Mouse (Mus musculus): ENCODE measurements at regions not wholly inside any gene's neighbourhood (a gene's known extent, or its start where the extent isn't known, plus 50 kb on each side); places are given as distances from the start of the nearest gene placed in this dataset.

DNA sequence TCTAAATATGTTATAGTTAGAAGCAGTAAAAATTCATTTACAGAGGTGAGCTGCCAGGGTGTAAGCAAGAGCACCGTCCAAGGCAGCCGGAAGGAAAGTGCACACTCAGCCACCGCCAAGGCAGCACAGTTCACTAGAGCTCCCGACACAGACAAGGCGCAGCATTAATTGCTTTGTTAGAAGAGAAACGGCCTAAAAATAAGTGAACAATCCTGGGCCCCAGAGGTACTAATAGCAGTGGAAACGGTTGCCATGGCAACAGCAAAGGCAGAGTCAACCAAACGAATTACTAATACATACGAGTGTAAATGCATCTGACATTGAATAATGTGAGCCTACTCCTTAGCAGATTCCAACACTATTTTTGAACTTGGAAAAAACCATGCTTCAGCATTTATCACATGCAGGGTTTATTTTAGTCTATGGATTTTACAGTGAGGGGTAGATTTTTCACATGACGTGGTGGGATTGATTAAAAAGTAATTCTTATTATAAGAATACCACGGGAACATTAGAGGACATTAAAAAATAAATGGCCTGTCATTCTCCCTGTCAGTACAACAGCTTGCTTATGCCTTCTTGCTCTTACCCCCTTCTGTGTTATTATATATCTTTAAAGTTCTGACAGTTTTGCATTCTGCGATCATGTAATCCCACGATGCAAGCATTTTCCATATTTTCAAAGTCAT lies 62.5 kb downstream of the Cavin4 start:
- intact Hi-C loops (cut with DNase I): no loop called here

DNA sequence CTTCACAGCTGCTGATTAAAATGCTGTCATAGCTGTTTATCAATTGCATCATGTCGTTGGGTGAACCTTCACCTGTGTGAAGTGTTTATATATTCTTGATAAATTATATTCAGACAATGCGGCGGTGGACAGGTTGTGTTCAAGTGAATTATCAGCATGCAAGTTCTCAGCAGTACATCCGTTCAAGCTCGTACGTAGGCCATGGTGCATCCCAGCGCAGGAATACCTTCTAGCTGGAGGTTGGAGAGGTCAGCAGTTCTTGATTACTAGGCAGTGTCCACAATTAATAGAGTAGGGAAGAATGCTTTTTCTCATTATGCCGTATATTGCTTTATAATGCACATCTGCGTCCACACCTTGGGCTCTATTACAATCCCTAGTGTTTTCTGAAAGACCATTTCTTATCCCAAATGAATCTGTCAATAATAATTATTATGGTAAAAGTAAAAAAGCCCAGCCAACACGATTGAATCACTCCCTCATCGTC lies 63.1 kb downstream of the Cavin4 start:
- DNase-seq (ENCODE audit: low spot score): no peak
- intact Hi-C loops (cut with DNase I): no loop called here

More for the DNA sequence above, 62.5 kb downstream of the Cavin4 start:
- DNase-seq (ENCODE audit: low spot score): no peak

DNA sequence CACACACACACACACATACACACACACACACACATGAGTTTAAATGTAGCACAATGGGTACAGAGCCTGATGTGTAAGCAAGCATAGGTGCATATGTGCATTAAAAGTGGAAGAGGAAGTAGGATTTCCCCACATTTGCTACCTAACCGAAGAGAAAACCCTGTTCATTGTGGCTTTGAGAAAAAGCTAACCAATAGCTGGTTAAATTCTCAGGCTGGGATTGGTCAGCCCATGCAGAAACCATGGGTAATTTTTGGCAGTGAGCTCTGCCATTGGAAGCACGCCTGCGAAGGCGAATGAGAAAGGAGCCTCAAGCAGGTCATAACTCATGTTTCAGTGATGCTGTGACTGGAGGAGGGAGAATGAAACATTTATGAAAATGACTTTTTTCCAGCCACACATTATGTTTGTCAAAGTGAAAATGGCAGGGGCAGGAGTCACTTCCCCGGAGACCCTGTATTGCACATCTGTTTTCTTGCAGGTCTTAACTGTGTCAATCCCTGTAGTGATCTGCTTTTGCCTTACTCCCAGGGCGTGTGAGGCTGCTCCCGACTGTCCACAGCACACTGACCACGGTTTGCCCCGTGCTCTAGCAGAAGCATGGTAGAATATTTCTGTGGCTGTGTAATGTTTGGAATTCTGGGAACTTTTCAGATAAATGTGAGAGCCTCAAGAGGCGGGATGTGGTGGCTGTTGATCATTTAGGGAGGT lies 71.7 kb downstream of the Cavin4 start:
- no peak for DNase-seq (ENCODE audit: low spot score)
- intact Hi-C loops (cut with DNase I): no loop called here

DNA sequence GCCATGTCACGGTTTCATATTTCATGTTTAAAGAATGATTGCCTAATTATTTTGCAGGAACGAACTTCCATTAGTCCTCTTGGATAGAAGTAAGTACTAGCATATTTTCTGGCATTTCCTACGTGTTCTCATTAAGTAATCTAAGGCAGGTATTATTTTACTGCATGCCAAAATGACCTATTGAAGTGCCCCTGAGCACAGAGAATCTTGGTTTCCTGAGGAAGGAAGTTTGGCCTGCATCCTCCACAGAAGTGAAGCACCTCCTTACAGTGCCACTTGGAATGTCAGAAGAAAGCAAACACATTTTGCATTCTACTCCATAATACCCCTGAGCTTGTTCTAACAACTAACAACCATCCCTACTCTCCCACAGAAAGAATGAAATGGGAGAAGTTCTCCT lies 82.9 kb downstream of the Cavin4 start:
- DNase-seq (ENCODE audit: low spot score): no peak
- intact Hi-C loops (cut with DNase I): no loop called here

DNA sequence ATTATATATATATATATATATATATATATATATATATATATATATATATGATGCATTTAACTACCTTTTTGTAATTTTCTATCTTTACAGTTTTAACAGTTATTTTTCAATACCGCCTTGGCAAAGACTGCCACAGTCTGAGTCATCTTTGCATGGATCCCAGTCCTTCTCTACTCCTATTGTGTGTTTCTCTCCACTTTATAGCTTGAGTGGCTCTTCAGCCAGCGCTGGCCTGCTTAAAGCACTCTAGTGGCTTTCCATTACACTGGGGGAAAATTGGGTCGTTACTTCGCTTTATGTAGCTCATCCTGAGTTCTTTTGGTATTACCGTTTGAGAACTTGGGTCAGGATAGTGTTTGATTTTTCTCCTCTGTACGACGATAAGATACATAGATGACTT lies 86.3 kb downstream of the Cavin4 start:
- DNase-seq (ENCODE audit: low spot score): no peak
- intact Hi-C loops (cut with DNase I): no loop called here

GRCm38 (mm10) chr4:48750087-48750486 lies 86.8 kb downstream of the Cavin4 start:
- intact Hi-C loops (cut with DNase I): no loop called here
- no peak for DNase-seq (ENCODE audit: low spot score)

DNA sequence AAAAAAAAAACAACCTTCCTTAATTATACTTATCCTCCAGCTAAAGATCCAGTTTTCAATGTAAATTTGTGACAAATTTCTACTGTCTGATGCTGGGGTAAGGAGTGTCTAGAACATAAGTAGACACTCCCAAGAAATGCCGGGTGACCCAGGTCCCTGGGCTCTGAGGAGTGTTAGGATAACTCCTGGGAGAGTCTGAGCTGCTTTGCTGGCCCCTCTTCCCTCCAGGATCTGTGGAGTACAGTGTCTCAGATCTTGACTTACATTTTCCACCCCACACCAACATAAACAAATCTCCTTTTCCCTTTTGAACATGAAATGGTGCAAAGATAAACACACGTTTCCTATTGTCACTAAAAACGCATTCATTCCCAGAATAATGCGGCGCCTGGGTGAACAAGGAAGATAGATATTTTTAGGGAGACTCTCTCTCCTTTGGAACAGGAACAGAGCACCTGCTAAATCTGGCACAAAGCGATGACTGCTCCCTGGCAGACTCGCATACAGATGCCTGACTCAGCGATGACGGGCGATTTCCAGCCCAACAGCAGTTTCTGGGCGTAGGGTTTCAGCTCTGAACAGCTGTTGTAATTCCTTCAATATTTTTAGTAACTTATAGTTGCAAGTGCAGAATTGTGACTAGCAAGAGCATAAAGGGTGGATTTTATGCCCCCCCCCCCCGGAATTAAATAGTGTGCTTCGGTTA lies 91.3 kb downstream of the Cavin4 start:
- DNase-seq (ENCODE audit: low spot score): peak; percentile 31
- intact Hi-C loops (cut with DNase I): no loop called here

DNA sequence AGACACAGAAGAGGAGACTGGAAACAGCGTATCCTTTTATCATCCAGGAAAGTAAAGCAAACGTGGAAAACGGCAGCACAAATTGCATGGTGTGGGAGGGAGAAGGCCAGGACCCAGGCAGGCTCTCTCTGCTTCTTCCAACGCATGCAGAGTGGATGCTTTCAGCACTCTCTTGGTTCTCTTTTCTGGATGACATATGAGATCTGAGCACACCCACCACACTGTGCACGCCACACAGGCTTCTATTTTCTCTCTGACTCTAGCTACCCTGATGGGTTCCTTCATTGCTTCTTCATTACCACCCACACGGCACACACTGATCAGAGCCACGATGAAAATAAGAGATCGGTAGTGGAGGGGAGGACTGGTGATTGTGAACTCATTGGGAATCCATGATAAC lies 97.3 kb downstream of the Cavin4 start:
- intact Hi-C loops (cut with DNase I): no loop called here

DNA sequence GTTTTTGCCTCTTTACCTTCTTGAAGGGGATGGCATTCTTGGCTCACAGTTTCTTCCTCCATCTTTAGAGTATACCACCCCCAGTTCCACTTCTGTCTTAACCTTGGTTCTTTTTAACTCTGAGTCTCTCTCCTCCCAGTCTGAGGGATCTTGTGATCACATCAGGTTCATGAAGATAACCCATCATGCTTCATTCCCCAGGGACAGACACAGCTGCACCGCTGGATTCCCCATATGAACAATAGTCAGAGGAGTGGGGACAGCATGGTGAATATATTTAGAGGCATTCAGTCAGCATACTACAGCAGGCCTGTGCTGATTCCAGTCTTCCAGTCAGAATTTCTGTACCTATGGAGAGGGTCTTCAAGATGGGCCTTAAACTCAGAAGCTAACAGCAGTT lies 103.1 kb downstream of the Cavin4 start:
- intact Hi-C loops (cut with DNase I): no loop called here
- no peak for DNase-seq (ENCODE audit: low spot score)

More for the DNA sequence above, 97.3 kb downstream of the Cavin4 start:
- no peak for DNase-seq (ENCODE audit: low spot score)

GRCm38 (mm10) chr4:48770403-48770953 lies 107.2 kb downstream of the Cavin4 start:
- intact Hi-C loops (cut with DNase I): loop anchor here (2.0 to 10.0 kb wide), 3 partner anchors 78 to 554 kb away; no protein-coding TSS in a partner anchor
- DNase-seq (ENCODE audit: low spot score): no peak

DNA sequence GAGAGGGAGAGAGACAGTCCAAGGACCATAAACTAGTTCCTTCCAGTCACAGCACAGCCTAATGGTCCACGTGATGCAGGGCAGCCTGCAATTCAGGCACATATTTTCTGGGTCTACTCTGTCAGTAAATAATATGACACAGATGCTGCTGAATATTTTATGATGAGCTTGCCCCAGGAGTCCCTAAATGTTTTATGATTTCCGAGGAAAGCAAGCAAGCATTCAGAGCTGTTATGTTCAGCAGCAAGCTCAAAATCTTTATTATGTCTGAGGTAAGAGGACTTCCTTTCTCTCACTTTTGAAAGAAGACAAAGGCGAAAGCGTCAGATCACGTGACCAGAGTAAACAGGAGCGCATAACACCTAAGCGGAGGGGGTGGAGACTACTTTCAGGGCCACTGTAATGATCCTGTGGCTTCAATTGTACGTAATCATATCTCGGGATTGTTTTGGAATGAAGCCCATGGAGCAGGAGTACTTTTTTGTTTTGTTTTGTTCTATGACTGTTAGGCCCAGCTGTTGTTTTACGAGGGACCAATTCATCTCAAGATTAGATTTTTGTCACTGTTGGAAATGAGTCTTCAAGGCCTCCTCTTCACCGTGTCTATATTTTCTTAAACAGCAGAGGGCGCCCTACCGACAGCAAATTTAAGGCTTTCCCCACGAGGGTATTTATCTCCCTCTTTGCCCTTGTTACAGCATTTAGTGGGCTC lies 107.8 kb downstream of the Cavin4 start:
- no peak for DNase-seq (ENCODE audit: low spot score)

GRCm38 (mm10) chr4:48771836-48772235 lies 108.5 kb downstream of the Cavin4 start:
- intact Hi-C loops (cut with DNase I): loop anchor here (2.0 to 10.0 kb wide), 3 partner anchors 80 to 553 kb away; no protein-coding TSS in a partner anchor
- DNase-seq (ENCODE audit: low spot score): no peak

More for the DNA sequence above, 107.8 kb downstream of the Cavin4 start:
- intact Hi-C loops (cut with DNase I): loop anchor here (2.0 to 10.0 kb wide), 3 partner anchors 79 to 554 kb away; no protein-coding TSS in a partner anchor

DNA sequence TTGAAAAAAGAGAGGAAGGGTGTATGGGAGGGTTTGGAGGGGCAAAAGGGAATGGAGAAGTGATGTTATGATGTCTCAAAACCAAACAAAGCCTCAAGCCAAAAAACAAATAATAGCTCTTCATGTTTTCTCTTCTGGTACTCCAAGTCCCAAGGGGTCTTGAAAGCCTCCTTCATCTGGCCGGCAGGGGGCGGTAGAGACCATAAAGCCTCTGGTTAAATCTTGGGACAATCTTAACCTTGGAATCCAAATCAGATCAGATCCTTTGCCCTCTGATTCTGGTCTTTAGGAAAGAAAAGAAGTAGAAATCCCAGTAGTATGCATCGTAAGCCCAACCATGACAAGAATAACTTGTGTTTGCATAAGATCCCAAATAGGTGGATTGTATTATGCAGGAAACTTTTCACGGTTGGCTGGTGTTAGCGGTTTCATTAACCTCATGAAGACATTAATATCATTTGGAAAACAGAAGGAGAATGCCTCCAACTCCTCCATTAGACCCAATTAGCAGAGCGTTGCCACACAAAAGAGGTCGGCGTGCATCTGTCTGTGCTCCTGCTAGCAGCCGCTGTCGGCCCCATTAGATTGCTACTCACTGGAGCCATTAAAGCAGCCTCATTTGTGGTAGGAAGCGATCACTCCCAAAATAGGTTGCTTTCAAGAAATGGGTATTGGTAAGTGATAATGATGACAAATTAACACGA lies 116.0 kb downstream of the Cavin4 start:
- intact Hi-C loops (cut with DNase I): loop anchor here (2.0 to 10.0 kb wide), 3 partner anchors 431 to 545 kb away; no protein-coding TSS in a partner anchor
- DNase-seq (ENCODE audit: low spot score): no peak

- intact Hi-C loops (cut with DNase I): loop anchor here (2.0 to 10.0 kb wide), 3 partner anchors 431 to 545 kb away; no protein-coding TSS in a partner anchor
- no peak for DNase-seq (ENCODE audit: low spot score)
Observed at GRCm38 (mm10) chr4:48779955-48780354, 116.6 kb downstream of the Cavin4 start.

- DNase-seq (ENCODE audit: low spot score): no peak
- intact Hi-C loops (cut with DNase I): no loop called here
Observed at GRCm38 (mm10) chr4:48781099-48781498, 117.8 kb downstream of the Cavin4 start.

DNA sequence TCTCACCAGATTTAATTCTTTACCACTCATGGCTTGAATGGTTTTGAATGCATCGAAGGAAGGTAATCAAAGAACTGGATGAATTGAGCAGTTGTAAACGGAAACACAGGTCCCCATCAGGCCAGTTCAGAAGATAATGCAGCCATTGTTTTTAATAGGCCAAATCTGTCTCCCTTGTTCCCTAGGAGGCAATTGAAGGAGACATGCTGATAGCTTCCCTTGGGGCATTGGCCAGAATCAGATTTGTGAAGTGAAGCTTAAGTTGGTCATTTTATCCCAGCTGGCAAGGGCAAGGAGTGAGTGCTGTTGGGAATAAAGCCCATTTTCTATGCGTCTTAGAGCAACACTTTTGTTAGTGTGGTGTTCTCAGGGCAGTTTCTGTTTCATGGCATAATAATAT lies 119.4 kb downstream of the Cavin4 start:
- intact Hi-C loops (cut with DNase I): no loop called here
- DNase-seq (ENCODE audit: low spot score): no peak

- DNase-seq (ENCODE audit: low spot score): no peak
Observed at GRCm38 (mm10) chr4:48791096-48791495, 127.8 kb downstream of the Cavin4 start.

GRCm38 (mm10) chr4:48803777-48804176 lies 140.5 kb downstream of the Cavin4 start:
- intact Hi-C loops (cut with DNase I): no loop called here
- no peak for DNase-seq (ENCODE audit: low spot score)

More at GRCm38 (mm10) chr4:48791096-48791495, 127.8 kb downstream of the Cavin4 start:
- intact Hi-C loops (cut with DNase I): loop anchor here (5.0 kb wide), 1 partner anchor 251 kb away; no protein-coding TSS in a partner anchor

DNA sequence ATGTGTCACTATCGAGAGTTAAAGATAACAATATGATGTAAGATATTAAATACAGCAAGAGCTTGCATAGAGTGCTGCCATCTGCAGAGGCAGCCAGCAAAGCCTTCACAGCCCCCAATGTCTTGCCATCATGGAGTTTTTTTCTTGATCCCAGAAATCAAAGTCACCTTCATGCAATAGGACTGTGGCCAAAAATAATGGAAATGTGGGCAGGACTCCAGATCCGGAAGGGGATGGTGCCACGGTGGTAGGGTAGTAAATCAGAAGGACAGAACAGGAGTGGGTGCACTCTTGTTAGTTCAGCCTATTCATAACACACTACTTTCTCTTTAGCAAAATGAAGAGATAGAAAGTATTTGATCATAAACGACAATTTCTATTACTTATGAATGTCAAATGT lies 145.3 kb downstream of the Cavin4 start:
- DNase-seq (ENCODE audit: low spot score): no peak
- intact Hi-C loops (cut with DNase I): no loop called here
